Comparison of ENCODE assay signal across 18 mouse cellular contexts in genomic region chr15:63020826-63021225, GRCm38 (mm10).
DNase-seq lines count a peak whose midpoint lies in the region; ATAC-seq and TF ChIP-seq lines count a peak whose summit lies in the region.
"Had no signal": no experiment of that assay in that cellular context is flagged by ENCODE, and none has a peak within 500 bp of the region (broad histone marks: within the 10 kb centered on the region; RNA-seq: fewer than 3 reads in every experiment).

No protein-coding gene starts in this region.

- H3K36me3 ChIP-seq in kidney, postnatal 0 days (ENCODE audit: insufficient read depth, low read length): no peaks in the 10 kb centered on the region
- H3K36me3 ChIP-seq: forebrain, embryonic 10.5 days; hindbrain, embryonic 13.5 days had no signal

- H3K4me2 ChIP-seq in kidney, postnatal 0 days (ENCODE audit: low read length): no peak overlapping the region
- H3K4me2 ChIP-seq: hindbrain, embryonic 13.5 days; liver, embryonic 11.5 days had no signal

- 32% methylated on average over 2 of the region's 2 CpGs for WGBS in kidney, postnatal 0 days

- peak; percentile 79 to 83 for DNase-seq in cerebellum, postnatal 10 days
- DNase-seq in cerebellum, adult 8-10 months: no peak
- DNase-seq in kidney, postnatal 0 days (ENCODE audit: low spot score): peak; percentile 28
- DNase-seq in kidney, adult 9 months: no peak
- peak; percentile 27 for DNase-seq in 3T3-L1 (ENCODE audit: low read depth, low spot score)
- DNase-seq in layer of hippocampus, adult 8-10 months (ENCODE audit: low spot score in 2 of 2): peak; percentile 5 to 27
- no peak for DNase-seq in c-Kit-positive CD71-positive TER-119-positive erythroid progenitor cells, embryonic 14.5 days (ENCODE audit: low spot score)
- no peak for DNase-seq in left cerebral cortex, adult 8-10 months (ENCODE audit: low spot score in 2 of 2)
- DNase-seq: heart, adult 18-20 months; kidney, postnatal 14 days; retina, postnatal 1 day; thymus, adult 18-20 months had no signal

- no peak overlapping the region for H3K4me3 ChIP-seq in kidney, postnatal 0 days (replicated peaks; ENCODE audit: low read depth, low read length)
- H3K4me3 ChIP-seq: forebrain, embryonic 10.5 days; hindbrain, embryonic 13.5 days had no signal

- ATAC-seq in kidney, postnatal 0 days (replicated peaks; ENCODE audit: low FRiP score, low read depth): no peak
- ATAC-seq: intestine, embryonic 16.5 days; lung, postnatal 0 days; Patski had no signal

- no peak overlapping the region for H3K27ac ChIP-seq in kidney, postnatal 0 days
- H3K27ac ChIP-seq: forebrain, embryonic 10.5 days; hindbrain, embryonic 13.5 days had no signal

- no peaks in the 10 kb centered on the region for H3K9me3 ChIP-seq in kidney, postnatal 0 days (replicated peaks; ENCODE audit: low read length)
- H3K9me3 ChIP-seq: forebrain, embryonic 10.5 days; hindbrain, embryonic 13.5 days had no signal

- no peak overlapping the region for H3K9ac ChIP-seq in kidney, postnatal 0 days (ENCODE audit: low read depth, low read length)
- H3K9ac ChIP-seq: hindbrain, embryonic 13.5 days had no signal

- no peaks in the 10 kb centered on the region for H3K4me1 ChIP-seq in kidney, postnatal 0 days (replicated peaks; ENCODE audit: insufficient read depth, low read length)
- H3K4me1 ChIP-seq: forebrain, embryonic 10.5 days; hindbrain, embryonic 13.5 days had no signal

- no peak for TF ChIP-seq CTCF in kidney, postnatal 0 days (IDR thresholded peaks at IDR 0.05; ENCODE audit: low read depth)

- no peaks in the 10 kb centered on the region for H3K27me3 ChIP-seq in kidney, postnatal 0 days (ENCODE audit: insufficient read depth, low read length)
- H3K27me3 ChIP-seq: hindbrain, embryonic 13.5 days; Patski had no signal

Comparison
In these comparisons a context has a peak if more than half of its experiments do, and no peak if none do; other contexts are left out.
1. DNase-seq: peak in cerebellum, postnatal 10 days (2 of 2), kidney, postnatal 0 days (single experiment), 3T3-L1 (single experiment) and layer of hippocampus, adult 8-10 months (2 of 2); none in cerebellum, adult 8-10 months (single experiment), kidney, adult 9 months (single experiment), c-Kit-positive CD71-positive TER-119-positive erythroid progenitor cells, embryonic 14.5 days (single experiment) and left cerebral cortex, adult 8-10 months (0 of 2).